Mouse (Mus musculus): ENCODE data around the gene Fam20b. TPM values are rescaled to one million over a fixed set of nuclear protein-coding genes. Genes with fewer than 3 reads are reported as not detected.
"Not testable (repeated sequence)": the region's sequence is repeated elsewhere in the genome, so short reads cannot be mapped to it uniquely, and the experiment has no call there.

The Fam20b gene
- polyA plus RNA-seq, 1 experiment: not detected

DNA sequence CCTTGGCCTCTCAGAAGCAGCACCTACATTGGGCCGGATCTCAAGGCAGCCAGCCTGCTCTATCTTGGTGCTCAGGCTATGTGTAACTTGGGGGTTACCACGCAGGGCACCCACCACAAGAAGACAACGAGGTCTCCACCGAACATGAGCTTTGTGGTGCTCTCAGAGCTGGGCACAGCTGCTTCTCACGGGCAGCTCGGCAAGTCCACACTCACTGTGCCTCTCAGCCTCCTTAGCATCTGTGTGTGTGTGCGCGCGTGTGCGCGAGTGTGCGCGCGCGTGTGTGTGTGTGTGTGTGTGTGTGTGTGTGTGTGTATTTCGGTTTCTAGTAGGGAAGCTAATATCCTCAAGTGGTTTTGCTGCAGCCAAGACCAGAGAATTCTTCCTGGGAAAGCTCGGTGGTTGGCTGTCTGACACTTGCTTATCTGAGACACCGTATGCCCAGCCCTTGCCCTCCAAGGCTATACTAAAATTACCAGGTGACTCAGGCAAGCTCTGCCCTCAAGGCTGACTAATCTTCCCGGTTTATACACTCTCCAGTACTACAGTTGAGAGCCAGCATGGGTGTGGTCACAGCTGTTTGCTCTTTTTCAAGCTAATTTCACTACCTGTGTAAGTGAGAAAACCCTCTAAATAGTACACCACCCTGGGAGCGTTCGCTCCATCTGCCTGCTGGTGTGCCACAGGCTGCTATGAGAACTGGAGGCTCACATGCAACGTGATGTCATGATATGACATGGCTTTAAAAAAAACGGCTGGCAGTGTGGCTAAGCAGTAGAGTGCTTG lies 51.6 kb downstream of the Fam20b start:
- no peak overlapping the region for H3K27ac ChIP-seq (ENCODE audit: insufficient read depth, low read depth, low read length)
- WGBS: 77% methylated on average over 23 of the region's 23 CpGs
- peaks cover 14% of the 10 kb centered on the region for H3K4me1 ChIP-seq (ENCODE audit: control insufficient read depth, insufficient read depth, low read length)
- H3K4me3 ChIP-seq (ENCODE audit: insufficient read depth, low read depth, low read length): no peak overlapping the region
- TF ChIP-seq POLR2A (IDR thresholded peaks at IDR 0.05; ENCODE audit: insufficient read depth, low read depth, low read length): no peak
- TF ChIP-seq CTCF (IDR thresholded peaks at IDR 0.05; ENCODE audit: insufficient read depth, low read depth, low read length): no peak

GRCm38 (mm10) chr1:156665777-156666176 lies 53.1 kb downstream of the Fam20b start:
- Histone ChIP-seq H3K4me3 (ENCODE audit: insufficient read depth, low read depth, low read length) (no peak overlapping the region), H3K27ac (ENCODE audit: insufficient read depth, low read depth, low read length) (no peak overlapping the region), H3K4me1 (ENCODE audit: control insufficient read depth, insufficient read depth, low read length) (peaks cover 14% of the 10 kb centered on the region)
- WGBS: 89% methylated on average over 8 of the region's 8 CpGs
- TF ChIP-seq CTCF (IDR thresholded peaks at IDR 0.05; ENCODE audit: insufficient read depth, low read depth, low read length): no peak
- no peak for TF ChIP-seq POLR2A (IDR thresholded peaks at IDR 0.05; ENCODE audit: insufficient read depth, low read depth, low read length)

- 68% methylated on average over 21 of the region's 21 CpGs for WGBS
- H3K27ac ChIP-seq (ENCODE audit: insufficient read depth, low read depth, low read length); H3K4me3 ChIP-seq (ENCODE audit: insufficient read depth, low read depth, low read length); H3K4me1 ChIP-seq (ENCODE audit: control insufficient read depth, insufficient read depth, low read length): not testable (repeated sequence)
These were observed 58.1 kb downstream of the Fam20b start for GRCm38 (mm10) chr1:156660660-156661236.

GRCm38 (mm10) chr1:156659906-156660659 lies 58.8 kb downstream of the Fam20b start:
- TF ChIP-seq POLR2A (IDR thresholded peaks at IDR 0.05; ENCODE audit: insufficient read depth, low read depth, low read length) (no peak), CTCF (IDR thresholded peaks at IDR 0.05; ENCODE audit: insufficient read depth, low read depth, low read length) (no peak)
- 83% methylated on average over 13 of the region's 13 CpGs for WGBS
- Histone ChIP-seq H3K4me3 (ENCODE audit: insufficient read depth, low read depth, low read length) (no peak overlapping the region), H3K27ac (ENCODE audit: insufficient read depth, low read depth, low read length) (no peak overlapping the region), H3K4me1 (ENCODE audit: control insufficient read depth, insufficient read depth, low read length) (0 out of 2 replicates have a peak, but pooled peaks cover 5% of the 10 kb centered on the region)

DNA sequence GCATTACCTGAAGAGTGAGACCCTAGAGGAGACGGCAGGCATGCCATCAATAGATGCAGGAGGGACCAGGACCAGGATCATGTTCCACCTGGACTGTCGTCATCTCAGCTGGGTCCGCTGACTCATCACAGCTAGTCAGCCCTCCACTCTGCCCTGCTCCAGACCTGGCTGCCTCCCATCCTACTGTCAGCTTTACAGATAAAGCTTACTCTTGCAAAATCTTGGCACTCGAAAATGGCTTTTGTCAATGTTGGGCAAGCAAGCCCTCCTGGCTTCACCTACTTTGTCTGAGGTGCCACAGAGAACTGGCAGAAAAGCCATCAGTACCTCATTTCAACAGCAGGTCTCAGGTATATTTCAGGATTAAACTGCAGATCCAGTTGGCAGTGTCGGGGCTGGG lies 60.2 kb downstream of the Fam20b start:
- no peak for TF ChIP-seq POLR2A (IDR thresholded peaks at IDR 0.05; ENCODE audit: insufficient read depth, low read depth, low read length)
- no peak for TF ChIP-seq CTCF (IDR thresholded peaks at IDR 0.05; ENCODE audit: insufficient read depth, low read depth, low read length)
- WGBS: 77% methylated on average over 5 of the region's 5 CpGs
- Histone ChIP-seq H3K27ac (ENCODE audit: insufficient read depth, low read depth, low read length) (no peak overlapping the region), H3K4me1 (ENCODE audit: control insufficient read depth, insufficient read depth, low read length) (0 out of 2 replicates have a peak, but pooled peaks cover 6% of the 10 kb centered on the region), H3K4me3 (ENCODE audit: insufficient read depth, low read depth, low read length) (no peak overlapping the region)

GRCm38 (mm10) chr1:156657523-156657922 lies 61.4 kb downstream of the Fam20b start:
- TF ChIP-seq CTCF (IDR thresholded peaks at IDR 0.05; ENCODE audit: insufficient read depth, low read depth, low read length) (0 out of 2 replicates have a peak, but pooled peaks have one; percentile 6), POLR2A (IDR thresholded peaks at IDR 0.05; ENCODE audit: insufficient read depth, low read depth, low read length) (no peak)
- no peak overlapping the region for H3K27ac ChIP-seq (ENCODE audit: insufficient read depth, low read depth, low read length)
- H3K4me3 ChIP-seq (ENCODE audit: insufficient read depth, low read depth, low read length): no peak overlapping the region
- 82% methylated on average over 4 of the region's 4 CpGs for WGBS
- 0 out of 2 replicates have a peak, but pooled peaks cover 6% of the 10 kb centered on the region for H3K4me1 ChIP-seq (ENCODE audit: control insufficient read depth, insufficient read depth, low read length)

GRCm38 (mm10) chr1:156654735-156655530 lies 64.0 kb downstream of the Fam20b start:
- no peak overlapping the region for H3K4me3 ChIP-seq (ENCODE audit: insufficient read depth, low read depth, low read length)
- no peak overlapping the region for H3K27ac ChIP-seq (ENCODE audit: insufficient read depth, low read depth, low read length)
- 71% methylated on average over 13 of the region's 13 CpGs for WGBS
- H3K4me1 ChIP-seq (ENCODE audit: control insufficient read depth, insufficient read depth, low read length): 0 out of 2 replicates have a peak, but pooled peaks cover 6% of the 10 kb centered on the region
- no peak for TF ChIP-seq POLR2A (IDR thresholded peaks at IDR 0.05; ENCODE audit: insufficient read depth, low read depth, low read length)
- no peak for TF ChIP-seq CTCF (IDR thresholded peaks at IDR 0.05; ENCODE audit: insufficient read depth, low read depth, low read length)

DNA sequence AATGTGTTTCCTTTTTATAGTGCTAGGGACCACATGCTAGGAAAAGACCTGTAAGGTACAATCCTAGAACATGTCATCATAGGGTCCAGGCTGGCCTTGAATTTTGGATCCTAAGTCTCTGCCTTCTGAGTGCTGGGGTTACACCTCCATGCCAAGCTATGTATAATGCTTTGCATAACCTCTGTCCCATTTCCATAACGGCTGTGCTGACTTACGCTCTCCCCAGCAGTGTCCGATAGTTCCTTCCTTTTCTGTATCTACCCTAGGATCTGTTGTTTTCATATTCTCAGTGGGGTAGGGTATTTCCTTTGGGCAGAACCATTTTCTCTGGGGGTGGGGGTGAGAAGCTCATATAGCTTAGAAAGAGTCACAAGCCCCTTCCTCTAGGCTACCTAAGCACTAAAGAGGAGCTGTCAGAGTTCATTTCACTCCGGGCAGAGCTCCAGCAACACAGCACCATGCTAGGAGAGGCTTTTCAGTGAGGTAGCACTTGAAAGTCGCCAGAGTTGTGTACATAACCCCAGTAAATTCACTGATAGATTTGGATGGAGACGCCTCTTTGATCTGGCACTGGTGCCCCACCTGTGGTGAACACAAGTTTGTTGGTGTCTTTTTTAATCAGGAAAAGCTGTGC lies 66.6 kb downstream of the Fam20b start:
- Histone ChIP-seq H3K27ac (ENCODE audit: insufficient read depth, low read depth, low read length) (no peak overlapping the region), H3K4me1 (ENCODE audit: control insufficient read depth, insufficient read depth, low read length) (0 out of 2 replicates have a peak, but pooled peaks cover 6% of the 10 kb centered on the region), H3K4me3 (ENCODE audit: insufficient read depth, low read depth, low read length) (no peak overlapping the region)
- no peak for TF ChIP-seq POLR2A (IDR thresholded peaks at IDR 0.05; ENCODE audit: insufficient read depth, low read depth, low read length)
- TF ChIP-seq CTCF (IDR thresholded peaks at IDR 0.05; ENCODE audit: insufficient read depth, low read depth, low read length): no peak
- 64% methylated on average over 6 of the region's 6 CpGs for WGBS

All from olfactory bulb, adult 2 months (tissue).